Mouse (Mus musculus) kidney, adult 18-20 months (tissue): Measurements from ENCODE around the gene Slc3a2.
"Not testable (repeated sequence)": the region's sequence is repeated elsewhere in the genome, so short reads cannot be mapped to it uniquely, and the experiment has no call there.

Source experiments
- DNase-seq: peaks from one replicate; pipeline ENCODE4 v3.0.0; 2021

The Slc3a2 gene

GRCm38 (mm10) chr19:8726609-8727390 lies 3.6 kb upstream of the Slc3a2 start:
- no peak for DNase-seq

GRCm38 (mm10) chr19:8725081-8725613 lies 2.0 kb upstream of the Slc3a2 start:
- DNase-seq = no peak

- DNase-seq = no peak
Measured at GRCm38 (mm10) chr19:8724392-8724791, 1.2 kb upstream of the Slc3a2 start.

GRCm38 (mm10) chr19:8723574-8724346 lies 591 bp upstream of the Slc3a2 start:
- DNase-seq = no peak

- no peak for DNase-seq
Measured at GRCm38 (mm10) chr19:8722559-8722906, 636 bp downstream of the Slc3a2 start.

- DNase-seq = no peak
Measured at GRCm38 (mm10) chr19:8722021-8722420, 1.1 kb downstream of the Slc3a2 start.

- no peak for DNase-seq
Measured at GRCm38 (mm10) chr19:8721378-8721777, 1.8 kb downstream of the Slc3a2 start.

GRCm38 (mm10) chr19:8719037-8719436 lies 4.1 kb downstream of the Slc3a2 start:
- DNase-seq = not testable (repeated sequence)

- DNase-seq = peak; percentile 57
Measured at GRCm38 (mm10) chr19:8718357-8718756, 4.8 kb downstream of the Slc3a2 start.

GRCm38 (mm10) chr19:8716767-8717475 lies 6.2 kb downstream of the Slc3a2 start:
- DNase-seq = no peak

GRCm38 (mm10) chr19:8715868-8716766 lies 7.1 kb downstream of the Slc3a2 start:
- no peak for DNase-seq

GRCm38 (mm10) chr19:8714653-8715481 lies 8.3 kb downstream of the Slc3a2 start:
- DNase-seq = no peak

GRCm38 (mm10) chr19:8713997-8714652 lies 9.0 kb downstream of the Slc3a2 start:
- DNase-seq = no peak

GRCm38 (mm10) chr19:8713306-8713996 lies 9.7 kb downstream of the Slc3a2 start:
- DNase-seq = peak; percentile 96

GRCm38 (mm10) chr19:8712870-8713305 lies 10.3 kb downstream of the Slc3a2 start:
- peak; percentile 76 for DNase-seq

GRCm38 (mm10) chr19:8711949-8712869 lies 11.0 kb downstream of the Slc3a2 start:
- no peak for DNase-seq

GRCm38 (mm10) chr19:8711506-8711905 lies 11.7 kb downstream of the Slc3a2 start:
- no peak for DNase-seq

GRCm38 (mm10) chr19:8710057-8710456 lies 13.1 kb downstream of the Slc3a2 start:
- DNase-seq = no peak

GRCm38 (mm10) chr19:8708954-8709353 lies 14.2 kb downstream of the Slc3a2 start:
- no peak for DNase-seq
